Mouse (Mus musculus) liver, embryonic 14.5 days (tissue): Measurements from ENCODE around the gene Etv2. TPM values are rescaled to one million over a fixed set of nuclear protein-coding genes. Genes with fewer than 3 reads are reported as not detected.
A peak's percentile ranks its signal among the peaks of the same experiment; 100 is the strongest.

Experiments used
- ATAC-seq: fragments of 200-750 bp; cut with Nextera tagmentation; 2 replicates; pipeline ENCODE4 v1.8.0; 2017; ENCODE audit warnings: moderate number of reproducible peaks, mild to moderate bottlenecking, moderate library complexity; ENCODE audit not compliant: insufficient read depth
- DNase-seq, 3 experiments: peaks; one replicate each; pipeline ENCODE4 v3.0.0-alpha.2; 2012 to 2013; ENCODE audit warnings: low read depth in 3 of 3, low spot score in 3 of 3
- H3K27ac ChIP-seq: fragments of 300-500 bp; sonication (generic); 2 replicates; pipeline ENCODE4 v1.5.1; 2014; ENCODE audit warnings: moderate library complexity, mild to moderate bottlenecking, control low read depth, inconsistent platforms
- H3K27me3 ChIP-seq: fragments of 300-500 bp; sonication (generic); 2 replicates; pipeline ENCODE4 v1.6.1; 2014; ENCODE audit warnings: mild to moderate bottlenecking, low read length, moderate library complexity; ENCODE audit not compliant: control insufficient read depth, insufficient read depth
- H3K36me3 ChIP-seq: fragments of 300-500 bp; sonication (generic); replicated peaks from 2 replicates; pipeline ENCODE4 v1.6.1; 2014; ENCODE audit warnings: low read depth; ENCODE audit not compliant: control insufficient read depth, insufficient read depth
- H3K4me1 ChIP-seq, 2 experiments: fragments of 200-500 bp in 1 of 2; fragments of 300-500 bp in 1 of 2; sonication (generic) in 1 of 2; replicated peaks; 2 replicates each; pipeline ENCODE4 v1.6.1; 2012 to 2014; ENCODE audit warnings: antibody characterized with exemption in 1 of 2, inconsistent platforms in 1 of 2, low read length in 1 of 2; ENCODE audit not compliant: control insufficient read depth in 2 of 2, insufficient read depth in 2 of 2
- H3K4me2 ChIP-seq: fragments of 300-500 bp; sonication (generic); 2 replicates; pipeline ENCODE4 v1.6.1; 2014; ENCODE audit warnings: low read depth, mild to moderate bottlenecking, control low read depth, moderate library complexity
- H3K4me3 ChIP-seq, 2 experiments: fragments of 200-500 bp in 1 of 2; fragments of 300-500 bp in 1 of 2; sonication (generic) in 1 of 2; 2 replicates each; pipeline ENCODE4 v1.5.1; 2012 to 2014; ENCODE audit warnings: low read depth in 2 of 2, low read length in 2 of 2, mild to moderate bottlenecking in 2 of 2, control low read depth in 1 of 2, inconsistent platforms in 1 of 2, moderate library complexity in 1 of 2; ENCODE audit not compliant: insufficient read depth in 1 of 2
- H3K9ac ChIP-seq: fragments of 300-500 bp; sonication (generic); replicated peaks from 2 replicates; pipeline ENCODE4 v1.6.1; 2014; ENCODE audit warnings: mild to moderate bottlenecking, control low read depth, moderate library complexity
- H3K9me3 ChIP-seq: fragments of 300-500 bp; sonication (generic); 2 replicates; pipeline ENCODE4 v1.6.1; 2016; ENCODE audit warnings: low read length, mixed read lengths; ENCODE audit not compliant: control insufficient read depth
- CTCF ChIP-seq: IDR thresholded peaks from 2 replicates; pipeline ENCODE4 v1.5.1; 2016; ENCODE audit warnings: antibody characterized with exemption, low read depth, control low read depth
- EP300 ChIP-seq: IDR thresholded peaks from 2 replicates; pipeline ENCODE4 v1.6.1; 2016; ENCODE audit warnings: antibody characterized with exemption, low read depth
- WGBS: fragments of 180-500 bp; shearing (Covaris S2); extraction: QIAGEN DNeasy Blood & Tissue Kit; methylation state at CpG from one replicate; pipeline ENCODE4 v1.1.7; 2014; ENCODE audit not compliant: insufficient replicate concordance; 5-methylcytosine and 5-hydroxymethylcytosine counted together
- polyA plus RNA-seq, 2 experiments: library from polyadenylated mRNA; depleted of rRNA in 1 of 2; stranded (reverse) in 1 of 2; unstranded in 1 of 2; fragments of >200 nt; fragmentation: Nextera tagmentation in 1 of 2; extraction: Ambion mirVana in 1 of 2; gene quantifications; 2 replicates each; pipeline versions ENCODE4 v1.2.1 to v1.2.3; 2012 to 2014

Gene Etv2
- polyA plus RNA-seq, 2 experiments, result not detected

DNA sequence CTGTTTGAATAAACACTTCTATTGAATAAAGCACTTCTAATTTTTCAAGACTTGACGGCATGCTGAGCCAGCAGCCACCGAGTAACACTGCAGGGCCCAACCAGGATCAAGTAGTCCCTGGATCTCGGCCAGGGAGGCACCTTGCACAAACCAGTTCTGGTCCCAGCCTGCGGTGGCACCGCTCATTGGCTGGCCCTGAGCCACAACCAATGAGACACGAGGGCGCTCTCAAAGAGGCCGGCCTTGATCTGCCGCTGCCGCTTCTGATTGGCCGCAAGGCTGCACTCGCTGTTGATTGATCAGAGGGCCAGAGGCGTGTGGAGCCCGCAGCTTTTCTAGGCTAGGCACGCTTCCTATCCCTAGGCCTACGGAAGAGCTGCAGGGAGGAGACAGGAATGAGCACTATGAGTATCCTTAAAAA is 35.7 kb downstream of the Etv2 start:
- H3K36me3 ChIP-seq, result no peaks in the 10 kb centered on the region
- H3K4me1 ChIP-seq, result peaks cover 0 to 1% of the 10 kb centered on the region in 2 experiments; a peak in 2 of 4 replicates
- H3K27ac ChIP-seq, result no peak overlapping the region
- H3K4me3 ChIP-seq, result no peak overlapping the region
- 3% methylated on average over 16 of the region's 16 CpGs for WGBS
- no peaks in the 10 kb centered on the region for H3K27me3 ChIP-seq
- DNase-seq (peak; percentile 74 to 77 (median 74)), ATAC-seq (peak; percentile 97)
- H3K4me2 ChIP-seq, result peak overlapping the region; percentile 50
- TF ChIP-seq EP300, result no peak
- H3K9ac ChIP-seq, result no peak overlapping the region; the same call in 1 of the 2 replicates
- no peaks in the 10 kb centered on the region for H3K9me3 ChIP-seq

- Histone ChIP-seq H3K36me3 (no peaks in the 10 kb centered on the region), H3K9me3 (no peaks in the 10 kb centered on the region), H3K4me2 (peak within 1 kb of the TSS; percentile 23), H3K9ac (no peak within 1 kb of the TSS; the same call in 1 of the 2 replicates), H3K27ac (no peak within 1 kb of the TSS), H3K4me1 (peaks cover 6 to 11% of the 10 kb centered on the region in 2 experiments; a peak in 3 of 4 replicates), H3K4me3 (no peak within 1 kb of the TSS), H3K27me3 (no peaks in the 10 kb centered on the region)
- WGBS, result 87% methylated on average over 12 of the region's 12 CpGs
- DNase-seq (no peak), ATAC-seq (no peak)
- TF ChIP-seq CTCF (no peak), EP300 (no peak)
Measured at GRCm38 (mm10) chr7:30598786-30599185, 36.9 kb downstream of the Etv2 start, which contains the start of gene Zbtb32. Zbtb32 (minus strand) TSS chr7:30598909.

DNA sequence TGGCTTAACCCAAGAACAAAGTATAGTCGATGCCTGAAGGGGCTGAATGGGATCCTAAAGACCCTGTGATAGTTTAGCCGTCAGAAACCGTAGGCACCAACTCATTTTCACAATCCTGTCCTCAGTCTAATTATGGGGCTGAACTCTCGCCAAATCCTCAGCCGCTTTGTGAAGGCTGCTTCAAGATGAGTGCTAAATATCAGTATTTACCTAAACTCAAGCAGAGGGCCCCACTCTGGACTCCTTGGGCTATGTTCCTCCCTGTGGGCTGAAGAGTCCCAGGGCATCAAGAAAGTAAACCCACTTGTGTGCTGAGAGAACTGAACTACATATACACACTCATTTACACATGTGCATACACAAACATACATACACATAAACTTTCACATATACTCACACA is 38.8 kb downstream of the Etv2 start:
- Histone ChIP-seq H3K4me3 (no peak overlapping the region), H3K27me3 (no peaks in the 10 kb centered on the region), H3K9me3 (no peaks in the 10 kb centered on the region), H3K9ac (no peak overlapping the region), H3K4me1 (peaks cover 6 to 16% of the 10 kb centered on the region in 2 experiments; a peak in 3 of 4 replicates), H3K36me3 (no peaks in the 10 kb centered on the region), H3K27ac (no peak overlapping the region), H3K4me2 (no peak overlapping the region)
- 56% methylated on average over 5 of the region's 5 CpGs for WGBS
- TF ChIP-seq CTCF (no peak), EP300 (no peak)
- DNase-seq, result no peak
- ATAC-seq, result no peak

GRCm38 (mm10) chr7:30596093-30596492 is 39.6 kb downstream of the Etv2 start:
- 63% methylated on average over 5 of the region's 5 CpGs for WGBS
- H3K4me1 ChIP-seq, result peaks cover 6 to 16% of the 10 kb centered on the region in 2 experiments; a peak in 3 of 4 replicates
- ATAC-seq, result no peak

DNA sequence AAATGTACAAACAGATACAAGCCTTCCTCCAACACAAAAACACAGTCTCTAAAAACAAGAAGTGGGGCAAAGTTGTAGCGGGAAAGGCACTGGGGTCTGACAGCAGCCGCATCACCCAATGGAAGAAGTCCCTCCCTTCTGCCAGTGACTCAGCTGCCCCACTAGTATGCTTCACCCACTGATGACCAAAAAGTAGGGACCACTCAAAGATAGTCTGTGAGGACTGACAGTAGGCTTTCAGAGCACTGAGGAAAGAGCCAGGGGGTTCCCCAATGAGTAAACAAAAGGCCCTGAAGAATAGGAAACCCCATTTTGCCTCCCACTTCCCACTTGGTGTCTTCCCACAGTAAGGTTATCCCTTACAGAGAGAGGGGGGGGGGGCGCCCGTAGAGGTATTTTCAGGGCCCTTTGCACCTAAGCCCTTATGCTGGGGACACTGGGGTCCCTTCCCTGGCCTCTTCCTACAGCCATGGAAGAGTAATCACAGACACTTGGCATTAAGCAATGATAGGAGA is 41.1 kb downstream of the Etv2 start:
- Histone ChIP-seq H3K4me1 (peaks cover 10 to 19% of the 10 kb centered on the region in 2 experiments; a peak in 3 of 4 replicates), H3K27me3 (no peaks in the 10 kb centered on the region), H3K9me3 (no peaks in the 10 kb centered on the region), H3K27ac (no peak overlapping the region), H3K4me3 (no peak overlapping the region), H3K9ac (no peak overlapping the region), H3K36me3 (no peaks in the 10 kb centered on the region), H3K4me2 (no peak overlapping the region)
- 44% methylated on average over 4 of the region's 4 CpGs for WGBS
- TF ChIP-seq CTCF (no peak), EP300 (no peak)
- no peak for DNase-seq
- ATAC-seq, result no peak

More at GRCm38 (mm10) chr7:30596093-30596492, 39.6 kb downstream of the Etv2 start:
- TF ChIP-seq EP300 (no peak), CTCF (no peak)
- no peak for DNase-seq
- no peaks in the 10 kb centered on the region for H3K9me3 ChIP-seq
- no peak overlapping the region for H3K9ac ChIP-seq
- no peak overlapping the region for H3K27ac ChIP-seq
- H3K27me3 ChIP-seq, result no peaks in the 10 kb centered on the region
- no peaks in the 10 kb centered on the region for H3K36me3 ChIP-seq
- H3K4me2 ChIP-seq, result no peak overlapping the region
- H3K4me3 ChIP-seq, result no peak overlapping the region
